Mouse (Mus musculus): ENCODE data around the gene Naa40.

Naa40 gene

GRCm38 (mm10) chr19:7265478-7266191, 24.7 kb upstream of the Naa40 start:
- 51% methylated on average over 14 of the region's 14 CpGs for WGBS

GRCm38 (mm10) chr19:7264766-7265331, 23.9 kb upstream of the Naa40 start:
- 43% methylated on average over 6 of the region's 6 CpGs for WGBS

- WGBS = 20% methylated on average over 9 of the region's 9 CpGs
Measured at GRCm38 (mm10) chr19:7264088-7264765, 23.2 kb upstream of the Naa40 start.

- whole genome bisulfite sequencing = 96% methylated on average over 1 of the region's 1 CpGs
Measured at GRCm38 (mm10) chr19:7262592-7262991, 21.6 kb upstream of the Naa40 start.

- 93% methylated on average over 3 of the region's 3 CpGs for WGBS
Measured at GRCm38 (mm10) chr19:7261964-7262363, 21.0 kb upstream of the Naa40 start.

- 94% methylated on average over 1 of the region's 1 CpGs for WGBS
Measured at GRCm38 (mm10) chr19:7261476-7261875, 20.5 kb upstream of the Naa40 start.

GRCm38 (mm10) chr19:7257881-7258280, 16.9 kb upstream of the Naa40 start:
- WGBS = 49% methylated on average over 5 of the region's 5 CpGs

GRCm38 (mm10) chr19:7246021-7246420, 5.0 kb upstream of the Naa40 start:
- 82% methylated on average over 3 of the region's 3 CpGs for WGBS

GRCm38 (mm10) chr19:7240291-7240690, 692 bp downstream of the Naa40 start:
- 2% methylated on average over 13 of the region's 13 CpGs for WGBS

GRCm38 (mm10) chr19:7239574-7239973, 1.4 kb downstream of the Naa40 start:
- WGBS = 55% methylated on average over 3 of the region's 3 CpGs

GRCm38 (mm10) chr19:7236742-7237141, 4.2 kb downstream of the Naa40 start:
- 85% methylated on average over 4 of the region's 4 CpGs for WGBS

GRCm38 (mm10) chr19:7236011-7236410, 5.0 kb downstream of the Naa40 start:
- 45% methylated on average over 2 of the region's 2 CpGs for WGBS

GRCm38 (mm10) chr19:7235461-7235860, 5.5 kb downstream of the Naa40 start:
- WGBS = 84% methylated on average over 9 of the region's 9 CpGs

GRCm38 (mm10) chr19:7234537-7235221, 6.3 kb downstream of the Naa40 start:
- 33% methylated on average over 8 of the region's 8 CpGs for WGBS

GRCm38 (mm10) chr19:7226511-7226914, 14.5 kb downstream of the Naa40 start:
- WGBS = 74% methylated on average over 6 of the region's 6 CpGs

GRCm38 (mm10) chr19:7225096-7225690, 15.8 kb downstream of the Naa40 start:
- 79% methylated on average over 9 of the region's 9 CpGs for WGBS

GRCm38 (mm10) chr19:7224253-7224652, 16.7 kb downstream of the Naa40 start:
- WGBS = 96% methylated on average over 3 of the region's 3 CpGs

- WGBS = 83% methylated on average over 6 of the region's 6 CpGs
Measured at GRCm38 (mm10) chr19:7222196-7222595, 18.8 kb downstream of the Naa40 start.

- WGBS = 97% methylated on average over 5 of the region's 5 CpGs
Measured at GRCm38 (mm10) chr19:7218753-7219152, 22.2 kb downstream of the Naa40 start.

GRCm38 (mm10) chr19:7217926-7218267, 23.1 kb downstream of the Naa40 start:
- WGBS = 9% methylated on average over 6 of the region's 6 CpGs

- under 1% methylated on average over 50 of the region's 50 CpGs for WGBS
Measured at GRCm38 (mm10) chr19:7217162-7217925, 23.6 kb downstream of the Naa40 start, which contains the start of gene Cox8a. TSS of gene Cox8a (minus strand) at chr19:7217616.
